Mouse (Mus musculus): ENCODE results near the gene Tpm3. TPM values are rescaled to one million over a fixed set of nuclear protein-coding genes. Genes with fewer than 3 reads are reported as not detected.

Gene Tpm3
- 286 and 305 TPM in 2 replicates for polyA plus RNA-seq (2011; ENCODE audit: insufficient read depth, insufficient read length, low read depth, missing spikeins)

DNA sequence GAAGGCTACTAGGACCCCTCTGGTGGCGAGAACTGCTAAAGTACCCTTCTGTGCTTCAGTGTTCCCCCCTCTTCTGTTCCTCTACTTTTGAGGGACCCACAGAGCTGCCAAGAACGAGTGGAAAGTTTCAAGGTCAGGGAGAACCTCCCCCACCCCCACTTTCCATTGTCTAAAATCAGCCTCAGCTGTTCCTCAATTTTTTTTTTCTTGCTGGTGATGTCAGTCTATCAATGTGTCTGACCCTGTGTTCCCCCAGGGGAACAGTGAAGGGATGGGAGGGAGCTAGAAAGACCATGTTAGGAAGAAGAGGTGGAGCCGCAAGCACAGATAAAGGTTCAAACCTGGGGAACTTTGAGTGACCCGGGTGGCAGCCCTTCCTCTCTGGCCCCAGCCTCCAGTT lies at the start of gene Tpm3:
Gene Tpm3, plus strand, starts transcription at position 356 of the 400 bp plus-strand sequence.
- no peak within 1 kb of the TSS for H3K9ac ChIP-seq (ENCODE audit: low read depth, poor library complexity, severe bottlenecking)
- H3K27ac ChIP-seq (ENCODE audit: insufficient read depth, low read length) = no peak within 1 kb of the TSS
- no peaks in the 10 kb centered on the region for H3K4me1 ChIP-seq (ENCODE audit: control insufficient read depth, insufficient read depth, low read length)
- H3K36me3 ChIP-seq (ENCODE audit: control insufficient read depth, insufficient read depth, low read length, poor library complexity, severe bottlenecking) = no peaks in the 10 kb centered on the region
- TF ChIP-seq EP300 (IDR thresholded peaks at IDR 0.05; ENCODE audit: insufficient read depth, low read depth, low read length) (no peak), POLR2A (IDR thresholded peaks at IDR 0.05; ENCODE audit: insufficient read depth, low read length) (no peak), CTCF (IDR thresholded peaks at IDR 0.05; ENCODE audit: low read depth, low read length) (no peak)
- no peak within 1 kb of the TSS for H3K4me3 ChIP-seq (ENCODE audit: low read depth, low read length)
- H3K9me3 ChIP-seq (replicated peaks; ENCODE audit: control insufficient read depth, insufficient read depth, low read length, poor library complexity, severe bottlenecking) = no peaks in the 10 kb centered on the region
- H3K27me3 ChIP-seq (ENCODE audit: control insufficient read depth, insufficient read depth, low read length, poor library complexity, severe bottlenecking) = no peaks in the 10 kb centered on the region

DNA sequence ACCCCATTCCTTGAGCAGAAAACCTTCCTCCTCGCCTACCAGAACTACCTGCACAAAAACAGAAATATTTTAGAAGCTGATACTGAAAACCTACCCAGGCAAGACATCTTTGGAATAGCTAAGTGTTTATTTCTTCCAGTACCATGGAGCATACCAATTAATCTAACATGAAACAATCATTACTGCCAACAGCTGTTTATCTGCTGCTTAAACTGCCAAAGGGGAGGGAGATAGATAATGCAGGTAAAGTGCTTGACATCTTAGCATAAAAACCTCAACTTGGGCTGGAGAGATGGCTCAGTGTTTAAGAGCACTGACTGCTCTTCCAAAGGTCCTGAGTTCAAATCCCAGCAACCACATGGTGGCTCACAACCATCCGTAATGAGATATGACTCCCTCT lies 37.8 kb upstream of the Tpm3 start:
- Histone ChIP-seq H3K36me3 (ENCODE audit: control insufficient read depth, insufficient read depth, low read length, poor library complexity, severe bottlenecking) (peaks cover 70% of the 10 kb centered on the region), H3K27ac (ENCODE audit: insufficient read depth, low read length) (no peak overlapping the region), H3K4me3 (ENCODE audit: low read depth, low read length) (no peak overlapping the region), H3K4me1 (ENCODE audit: control insufficient read depth, insufficient read depth, low read length) (no peaks in the 10 kb centered on the region), H3K9ac (ENCODE audit: low read depth, poor library complexity, severe bottlenecking) (no peak overlapping the region), H3K27me3 (ENCODE audit: control insufficient read depth, insufficient read depth, low read length, poor library complexity, severe bottlenecking) (no peaks in the 10 kb centered on the region), H3K9me3 (replicated peaks; ENCODE audit: control insufficient read depth, insufficient read depth, low read length, poor library complexity, severe bottlenecking) (no peaks in the 10 kb centered on the region)
- no peak for TF ChIP-seq CTCF (IDR thresholded peaks at IDR 0.05; ENCODE audit: low read depth, low read length)
- no peak for TF ChIP-seq POLR2A (IDR thresholded peaks at IDR 0.05; ENCODE audit: insufficient read depth, low read length)
- no peak for TF ChIP-seq EP300 (IDR thresholded peaks at IDR 0.05; ENCODE audit: insufficient read depth, low read depth, low read length)

DNA sequence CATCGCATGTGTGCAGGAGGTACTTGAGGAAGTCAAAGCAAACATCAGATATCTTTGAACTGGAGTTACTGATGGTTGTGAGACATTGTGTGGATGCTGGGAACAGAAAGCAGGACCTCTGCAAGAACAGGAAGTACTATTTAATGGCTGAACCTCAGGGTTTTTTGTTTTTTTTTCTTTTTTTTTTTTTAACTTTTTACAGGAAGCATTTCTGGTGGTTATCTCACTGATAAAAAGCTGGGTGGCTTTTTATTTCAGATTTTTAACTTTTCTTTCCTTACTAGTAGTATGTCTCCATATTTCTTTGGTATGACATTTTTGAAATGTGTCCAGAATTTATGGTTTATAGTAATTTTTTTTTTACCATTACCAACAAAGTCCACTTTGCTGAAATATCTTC lies 36.2 kb upstream of the Tpm3 start:
- H3K36me3 ChIP-seq (ENCODE audit: control insufficient read depth, insufficient read depth, low read length, poor library complexity, severe bottlenecking) = peaks cover 71% of the 10 kb centered on the region

DNA sequence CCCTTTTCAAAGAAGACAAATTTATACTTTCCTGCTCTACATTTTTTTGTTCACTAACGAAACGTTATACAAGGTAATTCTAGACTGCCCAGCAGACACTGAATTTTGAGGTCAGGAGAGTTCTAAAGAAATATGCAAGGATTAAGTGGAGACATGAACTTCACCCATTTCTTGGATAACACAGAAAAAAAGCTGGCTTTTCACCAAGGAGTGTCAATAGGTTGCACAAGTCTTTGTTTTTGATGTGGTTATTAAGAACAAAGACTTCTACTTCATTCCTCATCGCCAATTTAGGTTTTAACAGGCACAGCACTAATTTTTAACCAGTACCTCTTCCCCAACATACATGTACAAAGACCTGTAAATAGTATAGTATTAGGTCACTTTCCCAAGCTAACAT lies 22.8 kb upstream of the Tpm3 start:
- H3K9me3 ChIP-seq (replicated peaks; ENCODE audit: control insufficient read depth, insufficient read depth, low read length, poor library complexity, severe bottlenecking) = no peaks in the 10 kb centered on the region
- H3K27ac ChIP-seq (ENCODE audit: insufficient read depth, low read length) = no peak overlapping the region
- peaks cover 31% of the 10 kb centered on the region for H3K36me3 ChIP-seq (ENCODE audit: control insufficient read depth, insufficient read depth, low read length, poor library complexity, severe bottlenecking)
- no peaks in the 10 kb centered on the region for H3K4me1 ChIP-seq (ENCODE audit: control insufficient read depth, insufficient read depth, low read length)
- H3K27me3 ChIP-seq (ENCODE audit: control insufficient read depth, insufficient read depth, low read length, poor library complexity, severe bottlenecking) = no peaks in the 10 kb centered on the region
- no peak overlapping the region for H3K4me3 ChIP-seq (ENCODE audit: low read depth, low read length)
- TF ChIP-seq POLR2A (IDR thresholded peaks at IDR 0.05; ENCODE audit: insufficient read depth, low read length) (no peak), EP300 (IDR thresholded peaks at IDR 0.05; ENCODE audit: insufficient read depth, low read depth, low read length) (no peak), CTCF (IDR thresholded peaks at IDR 0.05; ENCODE audit: low read depth, low read length) (no peak)
- no peak overlapping the region for H3K9ac ChIP-seq (ENCODE audit: low read depth, poor library complexity, severe bottlenecking)

More for the DNA sequence above, 36.2 kb upstream of the Tpm3 start:
- Histone ChIP-seq H3K9me3 (replicated peaks; ENCODE audit: control insufficient read depth, insufficient read depth, low read length, poor library complexity, severe bottlenecking) (no peaks in the 10 kb centered on the region), H3K9ac (ENCODE audit: low read depth, poor library complexity, severe bottlenecking) (no peak overlapping the region), H3K27ac (ENCODE audit: insufficient read depth, low read length) (no peak overlapping the region), H3K4me1 (ENCODE audit: control insufficient read depth, insufficient read depth, low read length) (no peaks in the 10 kb centered on the region), H3K27me3 (ENCODE audit: control insufficient read depth, insufficient read depth, low read length, poor library complexity, severe bottlenecking) (no peaks in the 10 kb centered on the region), H3K4me3 (ENCODE audit: low read depth, low read length) (no peak overlapping the region)
- TF ChIP-seq EP300 (IDR thresholded peaks at IDR 0.05; ENCODE audit: insufficient read depth, low read depth, low read length) = no peak
- TF ChIP-seq CTCF (IDR thresholded peaks at IDR 0.05; ENCODE audit: low read depth, low read length) = no peak
- TF ChIP-seq POLR2A (IDR thresholded peaks at IDR 0.05; ENCODE audit: insufficient read depth, low read length) = no peak

DNA sequence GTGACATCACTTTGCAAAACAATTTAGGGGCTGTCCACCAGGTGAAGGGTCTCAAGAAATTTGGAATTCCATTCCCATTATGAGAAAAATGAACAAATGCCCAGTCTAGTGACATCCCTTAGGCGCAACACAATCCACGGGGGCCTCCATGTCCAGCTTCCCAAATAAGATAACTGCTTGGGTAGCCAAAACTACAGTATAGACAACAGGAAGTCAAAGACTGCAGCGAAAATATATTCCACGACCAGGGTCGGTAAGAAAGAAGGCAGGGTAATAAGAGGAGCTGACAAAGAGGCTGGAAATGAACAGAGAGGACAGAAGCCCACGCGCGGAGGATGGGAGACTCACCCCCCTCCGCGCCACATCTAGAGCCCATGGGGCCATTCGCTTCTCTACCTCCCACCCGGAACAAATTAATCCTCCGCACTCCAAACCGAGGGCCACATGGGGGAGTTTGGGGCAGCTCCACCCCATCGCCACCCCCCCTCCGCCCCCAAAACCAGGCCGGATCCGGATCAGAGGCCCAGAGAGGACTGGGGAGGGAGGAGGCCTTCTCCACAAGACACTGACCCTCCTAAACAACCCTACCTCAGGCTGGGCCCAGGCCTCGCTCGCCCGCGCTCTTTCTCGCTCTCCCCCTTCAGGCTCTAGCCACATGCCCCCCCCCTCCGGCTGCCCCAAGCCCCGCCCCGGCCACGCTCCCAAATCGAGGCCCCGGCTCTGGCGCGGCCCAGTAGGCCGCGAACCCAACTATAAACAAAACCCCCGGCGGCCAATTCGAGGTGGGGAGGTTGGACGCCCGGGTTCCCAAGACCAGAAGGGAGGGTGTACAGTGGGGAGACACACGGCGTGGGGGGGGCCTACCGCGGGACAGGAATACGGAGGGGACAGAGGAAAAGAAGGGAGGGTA lies 20.8 kb upstream of the Tpm3 start, which contains the start of gene 4933434E20Rik:
Gene 4933434E20Rik, plus strand, starts transcription at position 196 of the 910 bp plus-strand sequence.
- Histone ChIP-seq H3K4me3 (ENCODE audit: low read depth, low read length) (peak within 1 kb of the TSS; percentile 87), H3K36me3 (ENCODE audit: control insufficient read depth, insufficient read depth, low read length, poor library complexity, severe bottlenecking) (peaks cover 34% of the 10 kb centered on the region), H3K27me3 (ENCODE audit: control insufficient read depth, insufficient read depth, low read length, poor library complexity, severe bottlenecking) (no peaks in the 10 kb centered on the region), H3K9me3 (replicated peaks; ENCODE audit: control insufficient read depth, insufficient read depth, low read length, poor library complexity, severe bottlenecking) (no peaks in the 10 kb centered on the region), H3K4me1 (ENCODE audit: control insufficient read depth, insufficient read depth, low read length) (no peaks in the 10 kb centered on the region), H3K9ac (ENCODE audit: low read depth, poor library complexity, severe bottlenecking) (peak within 1 kb of the TSS; percentile 98), H3K27ac (ENCODE audit: insufficient read depth, low read length) (peak within 1 kb of the TSS; percentile 46)
- TF ChIP-seq EP300 (IDR thresholded peaks at IDR 0.05; ENCODE audit: insufficient read depth, low read depth, low read length) = no peak
- no peak for TF ChIP-seq CTCF (IDR thresholded peaks at IDR 0.05; ENCODE audit: low read depth, low read length)
- TF ChIP-seq POLR2A (IDR thresholded peaks at IDR 0.05; ENCODE audit: insufficient read depth, low read length) = no peak
